Mouse (Mus musculus): ENCODE results near the gene Rpl7l1. TPM values are rescaled to one million over a fixed set of nuclear protein-coding genes. Genes with fewer than 3 reads are reported as not detected.
A peak's percentile ranks its signal among the peaks of the same experiment; 100 is the strongest.

Rpl7l1 gene
- polyA plus RNA-seq, 1 experiment from 2014 or later: 145 TPM

- no peaks in the 10 kb centered on the region for H3K9me3 ChIP-seq
- H3K4me3 ChIP-seq (replicated peaks): peak within 1 kb of the TSS; percentile 68
- WGBS: under 1% methylated on average over 57 of the region's 58 CpGs
- peak; percentile 99 for ATAC-seq (ENCODE audit: insufficient read depth, low FRiP score, low read depth)
- H3K27ac ChIP-seq: peak within 1 kb of the TSS; percentile 84
- peak within 1 kb of the TSS; percentile 63 for H3K9ac ChIP-seq
- peaks cover 10% of the 10 kb centered on the region for H3K4me1 ChIP-seq
- no peaks in the 10 kb centered on the region for H3K36me3 ChIP-seq
- H3K27me3 ChIP-seq (replicated peaks): no peaks in the 10 kb centered on the region
- H3K4me2 ChIP-seq: peak within 1 kb of the TSS; percentile 77
These were observed 30.5 kb downstream of the Rpl7l1 start, which contains the start of gene Cnpy3 for GRCm38 (mm10) chr17:46751794-46752556. Cnpy3 (minus strand) TSS chr17:46752214.

GRCm38 (mm10) chr17:46751056-46751793 is 31.2 kb downstream of the Rpl7l1 start:
- H3K4me2 ChIP-seq: peak overlapping the region; percentile 77
- H3K9me3 ChIP-seq: no peaks in the 10 kb centered on the region
- H3K4me3 ChIP-seq (replicated peaks): peak overlapping the region; percentile 68
- no peaks in the 10 kb centered on the region for H3K27me3 ChIP-seq (replicated peaks)
- peaks cover 10% of the 10 kb centered on the region for H3K4me1 ChIP-seq
- H3K9ac ChIP-seq: peak overlapping the region; percentile 63
- H3K27ac ChIP-seq: peak overlapping the region; percentile 84
- ATAC-seq (ENCODE audit: insufficient read depth, low FRiP score, low read depth): no peak; the same call in 1 of the 2 replicates
- H3K36me3 ChIP-seq: no peaks in the 10 kb centered on the region
- whole genome bisulfite sequencing: 15% methylated on average over 16 of the region's 16 CpGs

GRCm38 (mm10) chr17:46750580-46750979 is 31.9 kb downstream of the Rpl7l1 start:
- no peak for ATAC-seq (ENCODE audit: insufficient read depth, low FRiP score, low read depth)
- peak overlapping the region; percentile 63; the same call in 1 of the 2 replicates for H3K9ac ChIP-seq
- H3K9me3 ChIP-seq: no peaks in the 10 kb centered on the region
- H3K4me1 ChIP-seq: peaks cover 10% of the 10 kb centered on the region
- 82% methylated on average over 4 of the region's 4 CpGs for WGBS
- H3K36me3 ChIP-seq: no peaks in the 10 kb centered on the region
- H3K27ac ChIP-seq: no peak overlapping the region
- peak overlapping the region; percentile 77 for H3K4me2 ChIP-seq
- H3K4me3 ChIP-seq (replicated peaks): peak overlapping the region; percentile 68
- H3K27me3 ChIP-seq (replicated peaks): no peaks in the 10 kb centered on the region

- WGBS: 90% methylated on average over 5 of the region's 5 CpGs
- ATAC-seq (ENCODE audit: insufficient read depth, low FRiP score, low read depth): no peak
- Histone ChIP-seq H3K27ac (no peak overlapping the region), H3K9me3 (no peaks in the 10 kb centered on the region), H3K4me1 (peaks cover 10% of the 10 kb centered on the region), H3K36me3 (peaks cover 6% of the 10 kb centered on the region; the same call in 1 of the 2 replicates), H3K4me3 (replicated peaks) (no peak overlapping the region), H3K9ac (no peak overlapping the region), H3K4me2 (no peak overlapping the region), H3K27me3 (replicated peaks) (no peaks in the 10 kb centered on the region)
These were observed 33.2 kb downstream of the Rpl7l1 start for GRCm38 (mm10) chr17:46749282-46749681.

GRCm38 (mm10) chr17:46747806-46748205 is 34.7 kb downstream of the Rpl7l1 start:
- ATAC-seq (ENCODE audit: insufficient read depth, low FRiP score, low read depth): no peak
- H3K27ac ChIP-seq: no peak overlapping the region
- WGBS: 89% methylated on average over 2 of the region's 2 CpGs
- H3K9me3 ChIP-seq: no peaks in the 10 kb centered on the region
- peaks cover 10% of the 10 kb centered on the region for H3K4me1 ChIP-seq
- H3K4me2 ChIP-seq: no peak overlapping the region
- no peaks in the 10 kb centered on the region for H3K27me3 ChIP-seq (replicated peaks)
- H3K9ac ChIP-seq: no peak overlapping the region
- H3K36me3 ChIP-seq: peaks cover 6% of the 10 kb centered on the region; the same call in 1 of the 2 replicates
- no peak overlapping the region for H3K4me3 ChIP-seq (replicated peaks)

GRCm38 (mm10) chr17:46747234-46747633 is 35.2 kb downstream of the Rpl7l1 start:
- H3K9ac ChIP-seq: no peak overlapping the region
- no peak overlapping the region for H3K27ac ChIP-seq
- no peak for ATAC-seq (ENCODE audit: insufficient read depth, low FRiP score, low read depth)
- WGBS: 75% methylated on average over 8 of the region's 8 CpGs
- no peaks in the 10 kb centered on the region for H3K27me3 ChIP-seq (replicated peaks)
- H3K36me3 ChIP-seq: peaks cover 11% of the 10 kb centered on the region; the same call in 1 of the 2 replicates
- H3K9me3 ChIP-seq: no peaks in the 10 kb centered on the region
- no peak overlapping the region for H3K4me3 ChIP-seq (replicated peaks)
- peaks cover 5% of the 10 kb centered on the region for H3K4me1 ChIP-seq
- no peak overlapping the region for H3K4me2 ChIP-seq

- Histone ChIP-seq H3K36me3 (peaks cover 11% of the 10 kb centered on the region; the same call in 1 of the 2 replicates), H3K9me3 (no peaks in the 10 kb centered on the region), H3K4me3 (replicated peaks) (no peak overlapping the region), H3K27ac (no peak overlapping the region), H3K4me2 (no peak overlapping the region), H3K27me3 (replicated peaks) (no peaks in the 10 kb centered on the region), H3K4me1 (no peaks in the 10 kb centered on the region), H3K9ac (no peak overlapping the region)
- 80% methylated on average over 2 of the region's 2 CpGs for WGBS
- ATAC-seq (ENCODE audit: insufficient read depth, low FRiP score, low read depth): no peak
These were observed 37.0 kb downstream of the Rpl7l1 start for GRCm38 (mm10) chr17:46745506-46745905.

- Histone ChIP-seq H3K9ac (no peak overlapping the region), H3K36me3 (peaks cover 11% of the 10 kb centered on the region), H3K27me3 (replicated peaks) (no peaks in the 10 kb centered on the region), H3K4me2 (no peak overlapping the region), H3K4me1 (no peaks in the 10 kb centered on the region), H3K27ac (no peak overlapping the region), H3K9me3 (no peaks in the 10 kb centered on the region), H3K4me3 (replicated peaks) (no peak overlapping the region)
- ATAC-seq (ENCODE audit: insufficient read depth, low FRiP score, low read depth): no peak
- 86% methylated on average over 9 of the region's 9 CpGs for WGBS
These were observed 39.5 kb downstream of the Rpl7l1 start for GRCm38 (mm10) chr17:46742986-46743385.

GRCm38 (mm10) chr17:46741305-46741704 is 41.2 kb downstream of the Rpl7l1 start:
- WGBS: 94% methylated on average over 6 of the region's 6 CpGs

GRCm38 (mm10) chr17:46736160-46736559 is 46.3 kb downstream of the Rpl7l1 start:
- Histone ChIP-seq H3K4me3 (replicated peaks) (no peak overlapping the region), H3K9ac (no peak overlapping the region), H3K4me2 (no peak overlapping the region), H3K27me3 (replicated peaks) (no peaks in the 10 kb centered on the region), H3K27ac (no peak overlapping the region), H3K4me1 (no peaks in the 10 kb centered on the region), H3K36me3 (no peaks in the 10 kb centered on the region; the same call in 1 of the 2 replicates), H3K9me3 (no peaks in the 10 kb centered on the region)
- ATAC-seq (ENCODE audit: insufficient read depth, low FRiP score, low read depth): no peak
- 59% methylated on average over 10 of the region's 10 CpGs for WGBS

More at GRCm38 (mm10) chr17:46741305-46741704, 41.2 kb downstream of the Rpl7l1 start:
- Histone ChIP-seq H3K36me3 (peaks cover 11% of the 10 kb centered on the region), H3K27me3 (replicated peaks) (no peaks in the 10 kb centered on the region), H3K27ac (no peak overlapping the region), H3K4me2 (no peak overlapping the region), H3K4me1 (no peaks in the 10 kb centered on the region), H3K9ac (no peak overlapping the region), H3K9me3 (no peaks in the 10 kb centered on the region), H3K4me3 (replicated peaks) (no peak overlapping the region)
- ATAC-seq (ENCODE audit: insufficient read depth, low FRiP score, low read depth): no peak

GRCm38 (mm10) chr17:46735287-46735686 is 47.2 kb downstream of the Rpl7l1 start:
- Histone ChIP-seq H3K36me3 (no peaks in the 10 kb centered on the region; the same call in 1 of the 2 replicates), H3K9ac (no peak overlapping the region), H3K27ac (no peak overlapping the region), H3K4me3 (replicated peaks) (no peak overlapping the region), H3K9me3 (no peaks in the 10 kb centered on the region), H3K4me2 (no peak overlapping the region), H3K27me3 (replicated peaks) (no peaks in the 10 kb centered on the region), H3K4me1 (no peaks in the 10 kb centered on the region)
- ATAC-seq (ENCODE audit: insufficient read depth, low FRiP score, low read depth): peak; percentile 67; the same call in 1 of the 2 replicates
- WGBS: 86% methylated on average over 7 of the region's 7 CpGs

- H3K36me3 ChIP-seq: no peaks in the 10 kb centered on the region; the same call in 1 of the 2 replicates
- H3K27ac ChIP-seq: no peak overlapping the region
- no peaks in the 10 kb centered on the region for H3K27me3 ChIP-seq (replicated peaks)
- H3K4me1 ChIP-seq: 0 out of 2 replicates have a peak, but pooled peaks cover 4% of the 10 kb centered on the region
- H3K4me3 ChIP-seq (replicated peaks): no peak overlapping the region
- no peaks in the 10 kb centered on the region for H3K9me3 ChIP-seq
- H3K4me2 ChIP-seq: no peak overlapping the region
- no peak overlapping the region for H3K9ac ChIP-seq
- 91% methylated on average over 3 of the region's 3 CpGs for WGBS
- no peak for ATAC-seq (ENCODE audit: insufficient read depth, low FRiP score, low read depth)
These were observed 48.4 kb downstream of the Rpl7l1 start for GRCm38 (mm10) chr17:46734055-46734454.
